Mouse (Mus musculus) kidney, adult 11 months (tissue): ENCODE data around the gene Cfp.

Source experiments
- DNase-seq: peaks from one replicate; pipeline ENCODE4 v3.0.0; 2022

The Cfp gene

GRCm38 (mm10) chrX:20931364-20931763 is at the start of gene Cfp:
Gene Cfp (minus strand): TSS chrX:20931555.
- DNase-seq, result no peak

- no peak for DNase-seq
These were observed 49.5 kb upstream of the Cfp start for GRCm38 (mm10) chrX:20980901-20981300.

- DNase-seq, result peak; percentile 85
These were observed 30.4 kb upstream of the Cfp start, which contains the start of gene Uxt for GRCm38 (mm10) chrX:20961477-20962378. Gene Uxt (minus strand): TSS chrX:20962017.

- peak; percentile 90 for DNase-seq
These were observed 19.0 kb upstream of the Cfp start, which contains the start of gene Elk1 for GRCm38 (mm10) chrX:20950191-20950880. Gene Elk1 (minus strand): TSS chrX:20950608.

GRCm38 (mm10) chrX:20946055-20946454 is 14.7 kb upstream of the Cfp start:
- DNase-seq, result peak; percentile 36

GRCm38 (mm10) chrX:20931963-20932362 is 608 bp upstream of the Cfp start:
- DNase-seq, result no peak

- DNase-seq, result no peak
These were observed 1.5 kb downstream of the Cfp start for GRCm38 (mm10) chrX:20929859-20930258.

GRCm38 (mm10) chrX:20924976-20925375 is 6.4 kb downstream of the Cfp start:
- no peak for DNase-seq

GRCm38 (mm10) chrX:20923506-20923905 is 7.8 kb downstream of the Cfp start:
- DNase-seq, result no peak

GRCm38 (mm10) chrX:20921366-20921765 is 10.0 kb downstream of the Cfp start:
- DNase-seq, result no peak

- peak; percentile 70 for DNase-seq
These were observed 10.5 kb downstream of the Cfp start, which contains the start of gene Syn1 for GRCm38 (mm10) chrX:20920844-20921364. Gene Syn1 (minus strand): TSS chrX:20921004.

- peak; percentile 3 for DNase-seq
These were observed 11.0 kb downstream of the Cfp start for GRCm38 (mm10) chrX:20920249-20920843.

GRCm38 (mm10) chrX:20915075-20915474 is 16.3 kb downstream of the Cfp start:
- no peak for DNase-seq

GRCm38 (mm10) chrX:20913726-20914125 is 17.6 kb downstream of the Cfp start:
- no peak for DNase-seq

- DNase-seq, result no peak
These were observed 21.3 kb downstream of the Cfp start for GRCm38 (mm10) chrX:20910074-20910473.
